12 mouse cellular contexts compared by ENCODE assay signal in genomic region chr2:137271575-137272180, GRCm38 (mm10).
DNase-seq lines count a peak whose midpoint lies in the region; ATAC-seq and TF ChIP-seq lines count a peak whose summit lies in the region.
"Had no signal": no experiment of that assay in that cellular context is flagged by ENCODE, and none has a peak within 500 bp of the region (broad histone marks: within the 10 kb centered on the region; RNA-seq: fewer than 3 reads in every experiment).

No protein-coding gene starts in this region.

- no peaks in the 10 kb centered on the region for H3K27me3 ChIP-seq in intestine, embryonic 15.5 days (replicated peaks)
- no peaks in the 10 kb centered on the region for H3K27me3 ChIP-seq in intestine, postnatal 0 days (replicated peaks; ENCODE audit: control insufficient read depth, insufficient read depth, low read length)
- H3K27me3 ChIP-seq in lung, embryonic 14.5 days (ENCODE audit: insufficient read depth, low read length) = no peaks in the 10 kb centered on the region
- H3K27me3 ChIP-seq in stomach, embryonic 15.5 days (replicated peaks) = no peaks in the 10 kb centered on the region
- H3K27me3 ChIP-seq: midbrain, embryonic 13.5 days had no signal

- no peak overlapping the region for H3K9ac ChIP-seq in intestine, embryonic 15.5 days
- H3K9ac ChIP-seq in intestine, postnatal 0 days (ENCODE audit: low read depth, low read length) = no peak overlapping the region
- no peak overlapping the region for H3K9ac ChIP-seq in lung, embryonic 14.5 days
- no peak overlapping the region for H3K9ac ChIP-seq in stomach, embryonic 15.5 days
- H3K9ac ChIP-seq: midbrain, embryonic 13.5 days had no signal

- no peak overlapping the region for H3K4me3 ChIP-seq in intestine, embryonic 15.5 days (replicated peaks)
- no peak overlapping the region for H3K4me3 ChIP-seq in intestine, postnatal 0 days (ENCODE audit: low read depth, low read length)
- no peak overlapping the region for H3K4me3 ChIP-seq in lung, embryonic 14.5 days (ENCODE audit: low read depth, low read length)
- no peak overlapping the region for H3K4me3 ChIP-seq in embryonic fibroblast, embryonic 13.5 days (ENCODE audit: insufficient read depth, low read length)
- H3K4me3 ChIP-seq in stomach, embryonic 15.5 days (replicated peaks) = no peak overlapping the region
- H3K4me3 ChIP-seq: midbrain, embryonic 13.5 days had no signal

- no peak for TF ChIP-seq POLR2A in embryonic fibroblast, embryonic 13.5 days (IDR thresholded peaks at IDR 0.05; ENCODE audit: low read depth, low read length)

- H3K27ac ChIP-seq in intestine, embryonic 15.5 days = no peak overlapping the region
- no peak overlapping the region for H3K27ac ChIP-seq in intestine, postnatal 0 days (ENCODE audit: low read depth, low read length)
- H3K27ac ChIP-seq in lung, embryonic 14.5 days (ENCODE audit: low read depth) = no peak overlapping the region
- peak overlapping the region; percentile 57 for H3K27ac ChIP-seq in embryonic fibroblast, embryonic 13.5 days (ENCODE audit: insufficient read depth, low read length)
- H3K27ac ChIP-seq in stomach, embryonic 15.5 days = no peak overlapping the region
- H3K27ac ChIP-seq: midbrain, embryonic 13.5 days had no signal

- H3K4me1 ChIP-seq in intestine, embryonic 15.5 days (replicated peaks) = no peaks in the 10 kb centered on the region
- no peaks in the 10 kb centered on the region for H3K4me1 ChIP-seq in intestine, postnatal 0 days (replicated peaks; ENCODE audit: control insufficient read depth, insufficient read depth, low read length)
- H3K4me1 ChIP-seq in lung, embryonic 14.5 days (ENCODE audit: insufficient read depth) = no peaks in the 10 kb centered on the region
- H3K4me1 ChIP-seq in embryonic fibroblast, embryonic 13.5 days (ENCODE audit: control insufficient read depth, insufficient read depth, low read length) = peaks cover 9% of the 10 kb centered on the region
- no peaks in the 10 kb centered on the region for H3K4me1 ChIP-seq in stomach, embryonic 15.5 days
- H3K4me1 ChIP-seq: midbrain, embryonic 13.5 days had no signal

- no peaks in the 10 kb centered on the region for H3K36me3 ChIP-seq in intestine, embryonic 15.5 days
- H3K36me3 ChIP-seq in intestine, postnatal 0 days (ENCODE audit: control insufficient read depth, insufficient read depth) = no peaks in the 10 kb centered on the region
- H3K36me3 ChIP-seq in lung, embryonic 14.5 days (ENCODE audit: insufficient read depth) = no peaks in the 10 kb centered on the region
- no peaks in the 10 kb centered on the region for H3K36me3 ChIP-seq in stomach, embryonic 15.5 days
- H3K36me3 ChIP-seq: midbrain, embryonic 13.5 days had no signal

- peak; percentile 28 for DNase-seq in lung, embryonic 14.5 days
- no peak for DNase-seq in lung, postnatal 4 days
- no peak for DNase-seq in urinary bladder, postnatal 14 days (ENCODE audit: low spot score)
- DNase-seq: gastrocnemius, postnatal 36 days; liver; lung, postnatal 14 days; thymus, adult 2 months had no signal

- no peak overlapping the region for H3K4me2 ChIP-seq in intestine, embryonic 15.5 days (replicated peaks)
- H3K4me2 ChIP-seq in intestine, postnatal 0 days (replicated peaks; ENCODE audit: low read depth) = no peak overlapping the region
- no peak overlapping the region for H3K4me2 ChIP-seq in lung, embryonic 14.5 days
- H3K4me2 ChIP-seq in stomach, embryonic 15.5 days = no peak overlapping the region
- H3K4me2 ChIP-seq: midbrain, embryonic 13.5 days had no signal

- ATAC-seq in intestine, embryonic 15.5 days = peak; percentile 72; the same call in 1 of the 2 replicates
- no peak for ATAC-seq in intestine, postnatal 0 days
- peak; percentile 74; the same call in 1 of the 2 replicates for ATAC-seq in lung, embryonic 14.5 days (ENCODE audit: insufficient read depth)
- ATAC-seq in stomach, embryonic 15.5 days (ENCODE audit: insufficient read depth, low FRiP score, low read depth) = 0 out of 2 replicates have a peak, but pooled peaks have one; percentile 27
- ATAC-seq: midbrain, embryonic 13.5 days had no signal

- no peaks in the 10 kb centered on the region for H3K9me3 ChIP-seq in intestine, embryonic 15.5 days
- no peaks in the 10 kb centered on the region for H3K9me3 ChIP-seq in intestine, postnatal 0 days (ENCODE audit: control insufficient read depth)
- H3K9me3 ChIP-seq in lung, embryonic 14.5 days (ENCODE audit: low read depth, low read length) = no peaks in the 10 kb centered on the region
- no peaks in the 10 kb centered on the region for H3K9me3 ChIP-seq in stomach, embryonic 15.5 days
- H3K9me3 ChIP-seq: midbrain, embryonic 13.5 days had no signal

- TF ChIP-seq CTCF in intestine, postnatal 0 days (IDR thresholded peaks at IDR 0.05; ENCODE audit: low read depth) = no peak
- no peak for TF ChIP-seq CTCF in lung, embryonic 14.5 days (IDR thresholded peaks at IDR 0.05; ENCODE audit: low read depth)
- TF ChIP-seq CTCF in embryonic fibroblast, embryonic 13.5 days (IDR thresholded peaks at IDR 0.05; ENCODE audit: borderline replicate concordance, insufficient read depth, low read length) = no peak

- 39% methylated on average over 5 of the region's 5 CpGs for WGBS in intestine, embryonic 15.5 days
- WGBS in intestine, postnatal 0 days = 54% methylated on average over 5 of the region's 5 CpGs
- WGBS in lung, embryonic 14.5 days = 40% methylated on average over 5 of the region's 5 CpGs
- WGBS in stomach, embryonic 15.5 days = 38% methylated on average over 5 of the region's 5 CpGs
